Mouse (Mus musculus) hindbrain, embryonic 12.5 days (tissue): ENCODE results near the gene Zfp94. TPM values are rescaled to one million over a fixed set of nuclear protein-coding genes. Genes with fewer than 3 reads are reported as not detected.

Experiments used
- ATAC-seq: fragments of 200-750 bp; cut with Nextera tagmentation; 2 replicates; pipeline ENCODE4 v1.8.0; 2017; ENCODE audit warnings: moderate TSS enrichment; ENCODE audit not compliant: low FRiP score
- H3K27ac ChIP-seq: fragments of 300-500 bp; sonication (generic); 2 replicates; pipeline ENCODE4 v1.5.1; 2016; ENCODE audit warnings: mild to moderate bottlenecking
- H3K27me3 ChIP-seq: fragments of 300-500 bp; sonication (generic); 2 replicates; pipeline ENCODE4 v1.6.1; 2016; ENCODE audit warnings: mild to moderate bottlenecking
- H3K36me3 ChIP-seq: fragments of 300-500 bp; sonication (generic); 2 replicates; pipeline ENCODE4 v1.6.1; 2016; ENCODE audit warnings: mild to moderate bottlenecking
- H3K4me1 ChIP-seq: fragments of 300-500 bp; sonication (generic); 2 replicates; pipeline ENCODE4 v1.6.1; 2016
- H3K4me2 ChIP-seq: fragments of 300-500 bp; sonication (generic); replicated peaks from 2 replicates; pipeline ENCODE4 v1.6.1; 2016; ENCODE audit warnings: mild to moderate bottlenecking
- H3K4me3 ChIP-seq: fragments of 300-500 bp; sonication (generic); 2 replicates; pipeline ENCODE4 v1.5.1; 2016; ENCODE audit warnings: mild to moderate bottlenecking
- H3K9ac ChIP-seq: fragments of 300-500 bp; sonication (generic); 2 replicates; pipeline ENCODE4 v1.6.1; 2016; ENCODE audit warnings: mild to moderate bottlenecking, moderate library complexity
- H3K9me3 ChIP-seq: fragments of 300-500 bp; sonication (generic); replicated peaks from 2 replicates; pipeline ENCODE4 v1.6.1; 2016; ENCODE audit warnings: mild to moderate bottlenecking
- WGBS: fragments of 180-500 bp; shearing (Covaris S2); methylation state at CpG from one replicate; pipeline ENCODE4 v1.1.7; 2016; 5-methylcytosine and 5-hydroxymethylcytosine counted together
- polyA plus RNA-seq: library from polyadenylated mRNA; unstranded; fragments of >200 nt; fragmentation: Nextera tagmentation; extraction: Ambion mirVana; gene quantifications from 2 replicates; pipeline ENCODE4 v1.2.1, GENCODE M21; 2016

Gene Zfp94
- polyA plus RNA-seq, 1 experiment from 2014 or later, result 18.2 TPM

DNA sequence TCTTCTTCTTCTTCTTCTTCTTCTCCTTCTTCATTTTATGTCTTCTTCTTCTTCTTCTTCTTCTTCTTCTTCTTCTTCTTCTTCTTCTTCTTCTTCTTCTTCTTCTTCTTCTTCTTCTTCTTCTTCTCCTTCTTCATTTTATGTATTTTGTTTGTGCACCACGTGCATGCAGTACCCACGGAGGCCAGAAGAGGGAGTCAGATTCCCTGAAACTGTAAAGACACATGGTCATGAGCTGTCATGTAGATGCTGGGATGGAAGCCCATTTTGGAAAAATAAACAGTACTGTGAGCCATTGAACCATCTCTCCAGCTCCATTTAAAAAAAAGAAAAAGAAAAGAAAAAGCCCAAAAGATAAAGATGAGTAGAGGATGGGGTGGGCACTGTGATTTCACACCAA lies 21.8 kb upstream of the Zfp94 start:
- ATAC-seq, result no peak
- Histone ChIP-seq H3K36me3 (no peaks in the 10 kb centered on the region), H3K27ac (no peak overlapping the region), H3K4me1 (no peaks in the 10 kb centered on the region), H3K27me3 (peaks cover 19% of the 10 kb centered on the region), H3K4me2 (no peak overlapping the region), H3K9ac (no peak overlapping the region), H3K9me3 (0 out of 2 replicates have a peak, but pooled peaks cover 2% of the 10 kb centered on the region), H3K4me3 (no peak overlapping the region)
- WGBS, result 45% methylated on average over 2 of the region's 2 CpGs

DNA sequence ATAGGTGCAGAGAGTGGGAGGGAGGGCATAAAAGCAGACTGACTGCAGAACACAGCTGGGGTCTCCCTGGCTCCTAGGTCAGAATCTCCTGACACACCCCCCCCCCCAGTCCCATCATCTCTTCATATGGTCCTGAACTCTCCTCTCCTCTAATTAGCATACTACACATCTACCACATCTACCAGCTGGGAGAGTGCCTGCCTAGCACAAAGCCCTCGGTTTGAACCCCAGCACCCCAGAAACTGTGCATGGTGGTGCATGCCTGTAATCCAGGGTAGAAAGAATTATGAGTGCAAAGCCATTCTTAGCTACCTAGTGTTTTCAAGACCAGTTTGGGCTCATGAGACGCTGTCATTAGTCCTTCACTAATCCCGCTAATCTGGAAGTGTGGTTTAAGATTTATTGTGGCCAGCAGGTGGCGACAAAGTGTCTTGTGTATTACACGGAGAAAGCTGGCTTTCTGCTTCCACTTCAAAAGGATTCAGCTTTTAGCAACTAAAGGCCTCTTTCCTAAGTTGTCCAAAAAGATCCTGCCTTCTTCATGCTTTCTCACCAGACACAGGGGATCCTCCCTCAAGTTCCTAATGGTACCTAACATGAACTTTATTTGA lies 19.3 kb upstream of the Zfp94 start:
- H3K36me3 ChIP-seq, result no peaks in the 10 kb centered on the region
- H3K4me3 ChIP-seq, result no peak overlapping the region
- no peaks in the 10 kb centered on the region for H3K4me1 ChIP-seq
- no peak overlapping the region for H3K27ac ChIP-seq
- H3K27me3 ChIP-seq, result peaks cover 28% of the 10 kb centered on the region
- no peak overlapping the region for H3K4me2 ChIP-seq
- 0 out of 2 replicates have a peak, but pooled peaks have one; percentile 26 for ATAC-seq
- H3K9me3 ChIP-seq, result 0 out of 2 replicates have a peak, but pooled peaks cover 2% of the 10 kb centered on the region
- no peak overlapping the region for H3K9ac ChIP-seq
- WGBS, result 10% methylated on average over 5 of the region's 5 CpGs

GRCm38 (mm10) chr7:24333304-24333986 lies 17.0 kb upstream of the Zfp94 start, which contains the start of gene Tescl:
Gene Tescl (minus strand): TSS chr7:24333936.
- no peak for ATAC-seq
- H3K9ac ChIP-seq, result no peak within 1 kb of the TSS
- H3K4me3 ChIP-seq, result no peak within 1 kb of the TSS
- no peak within 1 kb of the TSS for H3K27ac ChIP-seq
- H3K4me2 ChIP-seq, result 0 out of 2 replicates have a peak within 1 kb of the TSS, but pooled peaks have one; percentile 7
- 0 out of 2 replicates have a peak, but pooled peaks cover 2% of the 10 kb centered on the region for H3K9me3 ChIP-seq
- 44% methylated on average over 49 of the region's 49 CpGs for WGBS
- H3K4me1 ChIP-seq, result no peaks in the 10 kb centered on the region
- no peaks in the 10 kb centered on the region for H3K36me3 ChIP-seq
- peaks cover 28% of the 10 kb centered on the region for H3K27me3 ChIP-seq

GRCm38 (mm10) chr7:24327281-24327975 lies 11.0 kb upstream of the Zfp94 start:
- Histone ChIP-seq H3K27ac (no peak overlapping the region), H3K27me3 (0 out of 2 replicates have a peak, but pooled peaks cover under 1% of the 10 kb centered on the region), H3K4me1 (0 out of 2 replicates have a peak, but pooled peaks cover 4% of the 10 kb centered on the region), H3K9me3 (peaks cover 8% of the 10 kb centered on the region), H3K9ac (no peak overlapping the region), H3K4me3 (no peak overlapping the region), H3K36me3 (no peaks in the 10 kb centered on the region), H3K4me2 (no peak overlapping the region)
- no peak for ATAC-seq
- 89% methylated on average over 14 of the region's 14 CpGs for WGBS

GRCm38 (mm10) chr7:24326273-24327135 lies 10.0 kb upstream of the Zfp94 start:
- peak; percentile 76 for ATAC-seq
- 0 out of 2 replicates have a peak, but pooled peaks cover 4% of the 10 kb centered on the region for H3K4me1 ChIP-seq
- no peaks in the 10 kb centered on the region for H3K27me3 ChIP-seq
- no peak overlapping the region; the same call in 1 of the 2 replicates for H3K27ac ChIP-seq
- peak overlapping the region; percentile 49 for H3K4me2 ChIP-seq
- H3K9me3 ChIP-seq, result peaks cover 8% of the 10 kb centered on the region
- H3K36me3 ChIP-seq, result no peaks in the 10 kb centered on the region
- H3K9ac ChIP-seq, result peak overlapping the region; percentile 49; the same call in 1 of the 2 replicates
- H3K4me3 ChIP-seq, result peak overlapping the region; percentile 28
- 43% methylated on average over 20 of the region's 20 CpGs for WGBS

GRCm38 (mm10) chr7:24325675-24326128 lies 9.2 kb upstream of the Zfp94 start:
- peak; percentile 81 for ATAC-seq
- Histone ChIP-seq H3K4me1 (0 out of 2 replicates have a peak, but pooled peaks cover 4% of the 10 kb centered on the region), H3K9ac (peak overlapping the region; percentile 49), H3K4me3 (peak overlapping the region; percentile 28), H3K4me2 (peak overlapping the region; percentile 49), H3K27ac (no peak overlapping the region), H3K27me3 (0 out of 2 replicates have a peak, but pooled peaks cover 2% of the 10 kb centered on the region), H3K36me3 (no peaks in the 10 kb centered on the region), H3K9me3 (peaks cover 8% of the 10 kb centered on the region)
- 6% methylated on average over 13 of the region's 13 CpGs for WGBS

GRCm38 (mm10) chr7:24325197-24325596 lies 8.7 kb upstream of the Zfp94 start:
- Histone ChIP-seq H3K4me1 (0 out of 2 replicates have a peak, but pooled peaks cover 4% of the 10 kb centered on the region), H3K36me3 (no peaks in the 10 kb centered on the region), H3K4me2 (peak overlapping the region; percentile 49), H3K27ac (no peak overlapping the region), H3K27me3 (0 out of 2 replicates have a peak, but pooled peaks cover 2% of the 10 kb centered on the region), H3K9me3 (peaks cover 8% of the 10 kb centered on the region), H3K4me3 (no peak overlapping the region), H3K9ac (no peak overlapping the region)
- WGBS, result 92% methylated on average over 6 of the region's 6 CpGs
- ATAC-seq, result no peak

DNA sequence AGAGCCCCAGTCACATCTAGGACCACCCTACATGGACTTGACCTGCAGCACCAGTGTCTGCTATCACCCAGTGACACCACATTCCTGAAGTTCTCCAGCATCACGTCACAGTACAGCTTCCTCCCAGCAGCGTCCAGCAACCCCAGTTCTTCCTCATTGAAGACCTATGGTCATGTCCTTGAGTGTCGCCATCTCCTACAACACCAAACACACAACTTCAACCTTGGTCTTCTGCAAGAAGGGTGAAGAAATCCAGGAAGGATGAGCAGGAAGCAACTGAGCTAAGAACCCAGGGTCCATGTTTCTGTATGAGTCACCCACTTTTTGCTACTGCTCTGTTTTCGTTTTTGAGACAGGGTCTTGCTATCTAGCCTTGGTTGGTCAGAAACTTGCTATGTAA lies 6.1 kb upstream of the Zfp94 start:
- Histone ChIP-seq H3K4me2 (no peak overlapping the region), H3K27me3 (peaks cover 7% of the 10 kb centered on the region), H3K36me3 (no peaks in the 10 kb centered on the region), H3K27ac (no peak overlapping the region), H3K4me3 (no peak overlapping the region), H3K9ac (no peak overlapping the region), H3K9me3 (peaks cover 8% of the 10 kb centered on the region), H3K4me1 (0 out of 2 replicates have a peak, but pooled peaks cover 4% of the 10 kb centered on the region)
- WGBS, result 73% methylated on average over 4 of the region's 4 CpGs
- no peak for ATAC-seq

DNA sequence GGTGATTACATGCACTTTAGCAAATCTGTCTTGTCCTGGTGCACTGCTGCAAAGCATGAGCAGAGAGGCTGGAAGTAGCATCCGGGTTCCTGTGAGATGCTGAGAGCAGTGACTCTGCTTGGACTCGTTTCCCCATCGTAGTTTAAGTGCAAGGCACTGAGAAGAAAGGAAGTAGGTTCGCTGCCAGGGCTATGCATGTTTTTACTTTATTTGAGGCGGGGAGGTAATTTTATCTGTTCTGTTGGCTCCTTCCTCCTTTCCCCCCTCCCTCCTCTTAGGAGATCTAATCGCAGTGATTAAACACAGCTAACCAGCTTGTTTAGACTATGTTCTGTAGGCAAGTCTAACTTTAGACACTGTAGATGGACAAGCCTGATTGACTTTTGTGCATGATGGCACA lies 2.5 kb upstream of the Zfp94 start:
- H3K27ac ChIP-seq, result no peak overlapping the region
- WGBS, result 82% methylated on average over 6 of the region's 6 CpGs
- peaks cover 9% of the 10 kb centered on the region for H3K4me1 ChIP-seq
- H3K27me3 ChIP-seq, result peaks cover 7% of the 10 kb centered on the region
- no peak overlapping the region for H3K4me3 ChIP-seq
- ATAC-seq, result no peak
- H3K36me3 ChIP-seq, result 0 out of 2 replicates have a peak, but pooled peaks cover under 1% of the 10 kb centered on the region
- no peak overlapping the region for H3K4me2 ChIP-seq
- H3K9me3 ChIP-seq, result peaks cover under 1% of the 10 kb centered on the region; the same call in 1 of the 2 replicates
- no peak overlapping the region for H3K9ac ChIP-seq

DNA sequence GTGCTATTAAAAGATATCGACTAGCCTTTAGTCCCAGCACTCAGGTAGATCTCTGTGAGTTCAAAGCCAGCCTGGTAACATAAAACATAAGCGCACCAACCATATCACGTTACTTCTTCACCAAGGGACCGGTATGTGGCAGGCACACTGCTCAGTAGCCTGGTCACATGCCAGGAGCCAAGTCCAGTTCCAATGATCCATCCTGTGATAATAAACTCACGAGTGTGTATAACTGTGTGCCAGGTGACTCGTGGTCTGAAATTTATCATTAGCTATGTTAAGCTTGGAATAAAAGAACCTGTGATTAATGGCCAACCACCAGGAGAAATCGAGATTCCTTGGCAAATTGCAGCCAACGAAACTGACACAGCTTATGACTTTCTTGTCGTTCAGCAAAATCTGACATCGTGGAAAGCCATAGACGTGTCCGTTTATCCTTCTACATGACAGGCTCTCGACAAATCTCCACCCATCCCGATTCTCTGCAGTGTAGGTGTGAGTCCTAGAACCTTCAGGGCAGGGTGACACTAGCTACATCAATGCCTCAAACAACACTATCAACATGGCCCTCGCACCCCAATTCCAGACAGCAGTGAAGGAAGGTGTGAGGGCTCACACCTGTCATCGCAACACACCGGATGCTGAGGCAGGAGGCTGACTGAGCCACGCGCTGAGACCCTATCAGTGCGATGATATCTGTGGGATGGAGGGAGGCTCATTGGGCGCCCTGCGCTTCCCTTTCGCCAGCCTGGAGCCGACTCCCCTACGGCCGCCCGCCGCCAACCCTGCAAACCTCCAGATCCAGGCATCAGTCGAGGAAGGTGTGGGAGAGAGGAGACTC lies 520 bp downstream of the Zfp94 start:
- H3K9me3 ChIP-seq, result no peaks in the 10 kb centered on the region
- peak overlapping the region; percentile 71 for H3K9ac ChIP-seq
- peaks cover 6% of the 10 kb centered on the region for H3K27me3 ChIP-seq
- H3K4me1 ChIP-seq, result peaks cover 9% of the 10 kb centered on the region
- WGBS, result 34% methylated on average over 29 of the region's 29 CpGs
- no peak; the same call in 1 of the 2 replicates for ATAC-seq
- H3K4me2 ChIP-seq, result peak overlapping the region; percentile 68
- H3K4me3 ChIP-seq, result peak overlapping the region; percentile 57
- H3K36me3 ChIP-seq, result peaks cover 22% of the 10 kb centered on the region
- no peak overlapping the region for H3K27ac ChIP-seq
